Mouse (Mus musculus): ENCODE results near the gene Nt5c.
"Not testable (repeated sequence)": the region's sequence is repeated elsewhere in the genome, so short reads cannot be mapped to it uniquely, and the experiment has no call there.

Gene Nt5c

GRCm38 (mm10) chr11:115510507-115510888, 18.8 kb upstream of the Nt5c start:
- DNase-seq (ENCODE audit: low spot score) = no peak

GRCm38 (mm10) chr11:115509773-115510506, 18.3 kb upstream of the Nt5c start:
- DNase-seq (ENCODE audit: low spot score) = no peak

- DNase-seq (ENCODE audit: low spot score) = no peak
These were observed 16.4 kb upstream of the Nt5c start for GRCm38 (mm10) chr11:115508061-115508460.

GRCm38 (mm10) chr11:115506586-115506985, 14.9 kb upstream of the Nt5c start:
- DNase-seq (ENCODE audit: low spot score) = no peak

- DNase-seq (ENCODE audit: low spot score) = no peak
These were observed 11.0 kb upstream of the Nt5c start for GRCm38 (mm10) chr11:115502636-115503035.

GRCm38 (mm10) chr11:115496559-115496958, 4.9 kb upstream of the Nt5c start:
- not testable (repeated sequence) for DNase-seq (ENCODE audit: low spot score)

- no peak for DNase-seq (ENCODE audit: low spot score)
These were observed 725 bp upstream of the Nt5c start for GRCm38 (mm10) chr11:115492387-115492786.

GRCm38 (mm10) chr11:115490441-115491355, 964 bp downstream of the Nt5c start:
- peak; percentile 18 for DNase-seq (ENCODE audit: low spot score)

GRCm38 (mm10) chr11:115488551-115489104, 3.0 kb downstream of the Nt5c start:
- no peak for DNase-seq (ENCODE audit: low spot score)

- no peak for DNase-seq (ENCODE audit: low spot score)
These were observed 6.5 kb downstream of the Nt5c start for GRCm38 (mm10) chr11:115485155-115485554.

- DNase-seq (ENCODE audit: low spot score) = no peak
These were observed 7.9 kb downstream of the Nt5c start for GRCm38 (mm10) chr11:115483726-115484125.

- DNase-seq (ENCODE audit: low spot score) = no peak
These were observed 8.4 kb downstream of the Nt5c start for GRCm38 (mm10) chr11:115483278-115483677.

- DNase-seq (ENCODE audit: low spot score) = no peak
These were observed 10.0 kb downstream of the Nt5c start for GRCm38 (mm10) chr11:115481553-115482259.

- DNase-seq (ENCODE audit: low spot score) = no peak
These were observed 13.2 kb downstream of the Nt5c start for GRCm38 (mm10) chr11:115478296-115478938.

GRCm38 (mm10) chr11:115477388-115477787, 14.3 kb downstream of the Nt5c start:
- DNase-seq (ENCODE audit: low spot score) = not testable (repeated sequence)

GRCm38 (mm10) chr11:115476630-115477029, 15.0 kb downstream of the Nt5c start:
- DNase-seq (ENCODE audit: low spot score) = not testable (repeated sequence)

GRCm38 (mm10) chr11:115475758-115476237, 15.9 kb downstream of the Nt5c start:
- no peak for DNase-seq (ENCODE audit: low spot score)

GRCm38 (mm10) chr11:115475025-115475757, 16.5 kb downstream of the Nt5c start, which contains the start of gene Armc7:
Gene Armc7, plus strand, starts transcription at chr11:115475667.
- DNase-seq (ENCODE audit: low spot score) = peak; percentile 93

GRCm38 (mm10) chr11:115473626-115474275, 17.9 kb downstream of the Nt5c start:
- DNase-seq (ENCODE audit: low spot score) = peak; percentile 83

GRCm38 (mm10) chr11:115472183-115472582, 19.5 kb downstream of the Nt5c start:
- DNase-seq (ENCODE audit: low spot score) = peak; percentile 66

Measured in ovary, adult 18-20 months (tissue).